Mouse (Mus musculus): ENCODE results near the gene Ftl1.

The Ftl1 gene

DNA sequence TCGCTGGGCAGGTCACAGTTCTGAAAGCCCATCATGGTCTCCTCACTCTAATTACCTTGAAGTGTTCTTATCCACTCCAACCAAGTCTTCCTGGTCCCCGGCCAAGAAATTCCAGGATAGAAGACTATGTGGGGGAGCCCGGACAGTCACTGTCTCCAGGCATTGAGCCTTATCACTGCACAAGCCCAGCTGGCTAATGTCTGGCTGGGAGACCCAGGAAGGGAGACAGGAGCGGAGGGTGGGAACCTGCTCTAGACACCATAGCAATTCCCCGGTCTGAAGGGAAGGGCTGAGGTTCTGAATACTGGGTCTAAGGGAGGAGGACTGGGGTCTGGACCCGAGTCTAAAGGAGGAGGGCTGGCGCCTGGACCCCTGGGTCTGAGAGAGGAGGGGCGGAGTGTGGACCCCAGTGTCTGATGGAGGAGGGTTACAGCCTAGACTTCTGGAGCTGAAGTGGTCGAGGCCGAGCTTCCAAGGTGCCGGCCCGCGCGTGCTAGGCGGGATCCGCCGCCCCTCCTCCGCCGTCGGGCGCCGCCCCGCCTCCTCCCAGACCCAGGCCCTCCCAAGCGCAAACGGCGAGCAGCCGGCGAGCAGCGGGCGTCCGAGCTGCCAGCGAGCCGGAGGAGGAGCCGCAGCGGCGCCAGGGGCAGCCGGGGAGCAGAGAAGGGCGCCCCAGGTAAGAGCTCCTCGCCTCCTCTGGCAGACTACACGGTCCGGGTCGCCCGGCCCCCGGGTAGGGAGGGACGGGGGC lies 46.4 kb downstream of the Ftl1 start, which contains the start of gene Ntf5:
Ntf5 (plus strand) TSS at position 583 of the 751 bp plus-strand sequence.
- in situ Hi-C loops (cut with MboI, MseI), result no loop called here

DNA sequence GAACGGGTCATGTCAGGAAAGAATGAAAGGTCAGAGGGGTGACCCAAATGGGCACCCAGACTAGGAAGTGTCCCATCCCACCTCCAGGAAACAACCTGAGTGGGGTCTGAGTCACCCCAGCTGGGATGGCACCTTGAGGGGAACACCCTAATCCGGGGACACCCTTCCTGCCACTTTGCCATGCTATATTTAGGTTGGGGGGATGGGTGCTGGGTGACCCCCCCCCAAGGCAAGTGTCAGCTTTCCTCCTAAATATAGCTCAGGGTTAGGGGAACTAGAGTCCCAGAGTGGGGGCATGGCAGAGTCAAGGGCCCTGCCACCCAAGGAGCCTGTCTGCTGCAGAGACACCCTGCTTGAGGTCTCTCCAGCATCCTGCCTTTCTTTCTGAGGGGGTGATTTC lies 47.3 kb downstream of the Ftl1 start:
- in situ Hi-C loops (cut with MboI, MseI), result no loop called here

DNA sequence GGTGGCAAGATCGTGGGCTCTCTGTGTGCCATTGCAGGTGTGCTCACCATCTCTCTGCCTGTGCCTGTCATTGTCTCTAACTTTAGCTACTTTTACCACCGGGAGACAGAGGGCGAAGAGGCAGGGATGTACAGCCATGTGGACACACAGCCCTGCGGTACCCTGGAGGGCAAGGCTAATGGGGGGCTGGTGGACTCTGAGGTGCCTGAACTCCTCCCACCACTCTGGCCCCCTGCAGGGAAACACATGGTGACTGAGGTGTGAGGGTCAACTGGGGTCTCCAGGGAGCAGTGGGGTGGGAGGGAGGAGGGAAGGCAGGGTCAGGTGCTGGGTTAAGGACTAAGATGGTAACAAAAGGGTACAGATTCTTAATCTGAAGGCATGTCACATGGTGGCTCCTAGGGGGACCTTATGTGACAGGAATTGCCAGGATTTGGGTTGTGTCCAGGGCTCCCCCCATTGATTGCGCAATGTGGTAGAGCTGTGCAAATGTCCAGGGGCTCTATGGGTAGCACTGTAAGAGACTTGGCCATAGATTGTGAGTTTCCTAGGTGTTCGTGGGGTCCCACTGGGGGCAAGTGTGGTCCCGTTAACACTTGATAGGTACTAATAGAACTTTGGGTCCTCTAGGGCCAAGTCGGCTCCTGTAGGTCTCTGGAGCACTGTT lies 50.1 kb downstream of the Ftl1 start:
- in situ Hi-C loops (cut with MboI, MseI), result no loop called here

DNA sequence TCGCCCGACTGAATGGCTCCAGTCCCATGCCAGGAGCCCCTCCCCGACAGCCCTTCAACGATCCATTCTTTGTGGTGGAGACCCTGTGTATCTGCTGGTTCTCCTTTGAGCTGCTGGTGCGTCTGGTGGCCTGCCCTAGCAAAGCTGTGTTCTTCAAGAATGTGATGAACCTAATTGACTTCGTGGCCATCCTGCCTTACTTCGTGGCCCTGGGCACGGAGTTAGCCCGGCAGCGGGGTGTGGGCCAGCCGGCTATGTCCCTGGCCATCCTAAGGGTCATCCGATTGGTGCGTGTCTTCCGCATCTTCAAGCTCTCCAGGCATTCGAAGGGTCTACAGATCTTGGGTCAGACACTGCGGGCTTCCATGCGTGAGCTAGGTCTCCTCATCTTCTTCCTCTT lies 50.7 kb downstream of the Ftl1 start:
- in situ Hi-C loops (cut with MboI, MseI), result no loop called here

DNA sequence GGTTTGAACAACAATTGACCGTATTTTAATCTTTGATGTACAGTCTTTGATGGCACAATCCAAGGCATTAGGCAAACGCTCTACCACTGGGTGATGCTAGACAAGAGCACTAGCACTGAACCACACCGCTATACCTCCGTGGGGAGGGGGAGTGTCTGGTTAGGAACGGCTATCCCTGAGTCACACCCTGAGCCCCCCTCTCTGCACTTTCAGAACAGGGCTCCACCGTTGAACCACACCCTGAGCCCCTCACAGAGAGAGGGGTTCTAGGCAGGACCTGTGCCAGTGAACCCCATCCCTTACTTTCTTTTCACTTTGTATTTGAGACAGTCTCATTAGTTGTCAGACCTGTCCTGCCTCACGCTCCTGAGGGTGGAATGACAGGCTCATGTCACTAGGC lies 51.3 kb downstream of the Ftl1 start:
- in situ Hi-C loops (cut with MboI, MseI), result no loop called here
